Mouse (Mus musculus) ES-E14 (cell line): Measurements from ENCODE around the gene Cnfn.

Experiments used
- MAFK ChIP-seq: IDR thresholded peaks from 2 replicates; pipeline ENCODE4 v1.6.1; 2014; ENCODE audit warnings: mild to moderate bottlenecking, low read depth, low read length, inconsistent platforms; ENCODE audit not compliant: insufficient read depth
- ZC3H11A ChIP-seq: IDR thresholded peaks from 2 replicates; pipeline ENCODE4 v1.6.1; 2012; ENCODE audit warnings: low read depth, mild to moderate bottlenecking, inconsistent platforms, low read length, borderline replicate concordance

DNA sequence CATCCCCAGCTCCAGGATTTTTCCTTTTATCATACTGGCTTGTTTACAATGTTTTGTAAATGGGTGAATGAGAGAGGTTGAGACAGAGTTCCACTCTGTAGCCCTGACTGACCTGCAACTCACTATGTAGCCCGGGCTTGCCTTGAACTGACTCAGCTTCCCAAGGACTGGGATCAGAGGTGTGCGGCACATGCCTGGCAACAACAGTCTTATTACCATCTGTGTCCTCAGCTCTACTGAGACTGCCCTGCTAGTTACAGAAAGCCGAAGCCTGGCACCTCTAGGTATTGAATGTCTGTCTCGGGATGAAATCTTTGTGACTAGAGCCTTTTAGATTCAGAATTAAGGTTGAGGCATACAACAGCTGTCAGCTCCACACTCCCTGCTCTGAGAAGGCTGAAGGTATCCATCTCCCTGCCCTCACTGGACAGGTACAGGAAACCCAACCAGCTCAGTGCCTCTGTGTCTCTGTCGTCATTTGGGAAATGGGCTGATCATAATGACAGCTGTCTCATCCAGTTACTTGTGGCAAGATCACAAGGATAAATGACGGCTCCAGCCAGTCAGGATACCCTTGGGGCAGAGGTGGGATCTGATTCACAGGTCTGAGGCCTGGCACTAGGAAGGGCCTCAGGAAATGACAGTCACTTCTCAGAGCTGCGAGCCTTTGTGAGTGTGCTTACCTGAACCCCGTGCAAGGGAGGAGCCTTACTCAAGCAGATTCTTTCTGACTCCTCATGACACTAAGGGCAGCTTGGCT lies 24.1 kb upstream of the Cnfn start:
- no peak for TF ChIP-seq MAFK
- TF ChIP-seq ZC3H11A: no peak
